Mouse (Mus musculus) G1E (cell line): ENCODE results near the gene Ppp2r5b. TPM values are rescaled to one million over a fixed set of nuclear protein-coding genes. Genes with fewer than 3 reads are reported as not detected.

ENCODE experiments used
- ATAC-seq: 2 replicates; pipeline ENCODE4 v1.8.0; 2016; ENCODE audit warnings: mild to moderate bottlenecking; ENCODE audit not compliant: insufficient number of reproducible peaks, poor library complexity, low FRiP score, severe bottlenecking; ENCODE audit errors: extremely low read depth
- DNase-seq: peaks from one replicate; pipeline ENCODE4 v3.0.0; 2012; ENCODE audit warnings: low spot score
- H3K27me3 ChIP-seq: 2 replicates; pipeline ENCODE4 v1.6.1; 2012; ENCODE audit warnings: mild to moderate bottlenecking, low read length, inconsistent platforms; ENCODE audit not compliant: insufficient read depth
- H3K36me3 ChIP-seq: replicated peaks from 2 replicates; pipeline ENCODE3; 2012; ENCODE audit warnings: mild to moderate bottlenecking, inconsistent platforms
- H3K4me1 ChIP-seq: 2 replicates; pipeline ENCODE4 v1.6.1; 2012; ENCODE audit warnings: low read depth, low read length, inconsistent platforms, mixed read lengths; ENCODE audit not compliant: insufficient read depth
- H3K4me3 ChIP-seq: 2 replicates; pipeline ENCODE4 v1.5.1; 2012; ENCODE audit warnings: low read depth, mild to moderate bottlenecking, inconsistent platforms, low read length, moderate library complexity, mixed read lengths
- H3K9me3 ChIP-seq: replicated peaks from 2 replicates; pipeline ENCODE4 v1.6.1; 2012; ENCODE audit warnings: inconsistent platforms
- CTCF ChIP-seq: IDR thresholded peaks from 2 replicates; pipeline ENCODE4 v1.5.1; 2012; ENCODE audit warnings: low read depth, low read length, inconsistent platforms, mixed read lengths
- GATA1 ChIP-seq: IDR thresholded peaks from 2 replicates; pipeline ENCODE4 v1.6.1; 2012; ENCODE audit warnings: borderline replicate concordance, low read length, inconsistent platforms, mixed read lengths
- GATA2 ChIP-seq: IDR thresholded peaks from 2 replicates; pipeline ENCODE4 v1.6.1; 2012; ENCODE audit warnings: low read depth, low read length, inconsistent platforms, borderline replicate concordance
- POLR2AphosphoS5 ChIP-seq: IDR thresholded peaks from 2 replicates; pipeline ENCODE4 v1.6.1; 2012; ENCODE audit warnings: low read depth, low read length, inconsistent platforms; ENCODE audit not compliant: insufficient replicate concordance
- TAL1 ChIP-seq: conservative IDR thresholded peaks from 2 replicates; pipeline ENCODE4 v1.6.1; 2012; ENCODE audit warnings: low read depth, low read length, inconsistent platforms, mixed read lengths
- polyA plus RNA-seq: library from polyadenylated mRNA; stranded (reverse); fragments of >175 nt; gene quantifications from 2 replicates; pipeline ENCODE4 v1.2.3, GENCODE M21; 2012
- total RNA-seq, 2 experiments: library from RNA; stranded (forward) in 1 of 2; stranded (reverse) in 1 of 2; fragments of 200-1000 nt in 1 of 2; fragments of >200 nt in 1 of 2; fragmentation: Nextera tagmentation in 1 of 2; gene quantifications; 2 replicates each; pipeline ENCODE4 v1.2.3; 2014 to 2017

Ppp2r5b gene
- total RNA-seq (2014; fragmentation: Nextera tagmentation) (3.4 and 9.0 TPM in 2 replicates), total RNA-seq (2017) (5.6 and 6.0 TPM in 2 replicates), polyA plus RNA-seq (7.1 and 8.9 TPM in 2 replicates)

- Histone ChIP-seq H3K4me1 (peaks cover 43% of the 10 kb centered on the region), H3K36me3 (peaks cover 38% of the 10 kb centered on the region), H3K27me3 (peaks cover 5% of the 10 kb centered on the region; the same call in 1 of the 2 replicates), H3K9me3 (no peaks in the 10 kb centered on the region), H3K4me3 (peak within 1 kb of the TSS; percentile 75)
- peak; percentile 66 for ATAC-seq
- DNase-seq, result peak; percentile 88
- TF ChIP-seq POLR2AphosphoS5 (no peak), GATA1 (no peak), TAL1 (no peak), CTCF (no peak), GATA2 (no peak)
These were observed at the start of gene Ppp2r5b for GRCm38 (mm10) chr19:6235084-6236052. Ppp2r5b (minus strand) TSS chr19:6235872.

- Histone ChIP-seq H3K36me3 (peaks cover 94% of the 10 kb centered on the region), H3K4me3 (peak overlapping the region; percentile 62; the same call in 1 of the 2 replicates), H3K27me3 (no peaks in the 10 kb centered on the region), H3K4me1 (peaks cover 97% of the 10 kb centered on the region), H3K9me3 (no peaks in the 10 kb centered on the region)
- DNase-seq, result no peak
- no peak for TF ChIP-seq CTCF
- no peak for TF ChIP-seq GATA1
- TF ChIP-seq TAL1, result no peak
- no peak for TF ChIP-seq GATA2
- no peak for TF ChIP-seq POLR2AphosphoS5
- ATAC-seq, result no peak
These were observed 49.6 kb upstream of the Ppp2r5b start for GRCm38 (mm10) chr19:6285226-6285625.

GRCm38 (mm10) chr19:6284502-6284901, 48.8 kb upstream of the Ppp2r5b start:
- TF ChIP-seq TAL1, result peak; percentile 60
- no peak for TF ChIP-seq GATA1
- Histone ChIP-seq H3K4me3 (peak overlapping the region; percentile 62; the same call in 1 of the 2 replicates), H3K36me3 (peaks cover 94% of the 10 kb centered on the region), H3K4me1 (peaks cover 97% of the 10 kb centered on the region), H3K9me3 (no peaks in the 10 kb centered on the region), H3K27me3 (no peaks in the 10 kb centered on the region)
- peak; percentile 80 for DNase-seq
- ATAC-seq, result peak; percentile 76

GRCm38 (mm10) chr19:6283001-6283400, 47.3 kb upstream of the Ppp2r5b start:
- DNase-seq (no peak), ATAC-seq (no peak)
- peaks cover 99% of the 10 kb centered on the region for H3K4me1 ChIP-seq
- H3K36me3 ChIP-seq, result peaks cover 94% of the 10 kb centered on the region
- H3K4me3 ChIP-seq, result no peak overlapping the region; the same call in 1 of the 2 replicates
- no peaks in the 10 kb centered on the region for H3K9me3 ChIP-seq
- TF ChIP-seq GATA2 (no peak), TAL1 (no peak), CTCF (no peak), GATA1 (no peak), POLR2AphosphoS5 (no peak)
- H3K27me3 ChIP-seq, result no peaks in the 10 kb centered on the region

- Histone ChIP-seq H3K4me3 (peak overlapping the region; percentile 8; the same call in 1 of the 2 replicates), H3K4me1 (peaks cover 96% of the 10 kb centered on the region), H3K27me3 (no peaks in the 10 kb centered on the region), H3K9me3 (no peaks in the 10 kb centered on the region), H3K36me3 (peaks cover 78% of the 10 kb centered on the region)
- DNase-seq, result no peak
- ATAC-seq, result no peak
- TF ChIP-seq TAL1, result no peak
- TF ChIP-seq GATA1, result no peak
- TF ChIP-seq CTCF, result no peak
- TF ChIP-seq GATA2, result no peak
- no peak for TF ChIP-seq POLR2AphosphoS5
These were observed 45.7 kb upstream of the Ppp2r5b start for GRCm38 (mm10) chr19:6281122-6282020.

- TF ChIP-seq POLR2AphosphoS5, result no peak
- no peak for TF ChIP-seq GATA1
- TF ChIP-seq GATA2, result no peak
- Histone ChIP-seq H3K27me3 (no peaks in the 10 kb centered on the region), H3K9me3 (no peaks in the 10 kb centered on the region), H3K36me3 (peaks cover 70% of the 10 kb centered on the region), H3K4me3 (no peak overlapping the region; the same call in 1 of the 2 replicates), H3K4me1 (peaks cover 95% of the 10 kb centered on the region)
- ATAC-seq (no peak), DNase-seq (no peak)
These were observed 44.9 kb upstream of the Ppp2r5b start for GRCm38 (mm10) chr19:6280554-6280953.
